Mouse (Mus musculus): ENCODE data around the gene Grin2c. TPM values are rescaled to one million over a fixed set of nuclear protein-coding genes. Genes with fewer than 3 reads are reported as not detected.

The Grin2c gene
- total RNA-seq, 4 experiments from 2014 or later: 2.2 to 32.8 (median 13.6) TPM

GRCm38 (mm10) chr11:115283486-115283765, 16.4 kb upstream of the Grin2c start:
- DNase-seq: no peak

- DNase-seq: no peak
Measured at GRCm38 (mm10) chr11:115282723-115283485, 15.9 kb upstream of the Grin2c start.

- peak; percentile 83 for DNase-seq
Measured at GRCm38 (mm10) chr11:115282295-115282694, 15.3 kb upstream of the Grin2c start.

GRCm38 (mm10) chr11:115279726-115280125, 12.7 kb upstream of the Grin2c start:
- DNase-seq: no peak

GRCm38 (mm10) chr11:115278176-115278575, 11.1 kb upstream of the Grin2c start:
- no peak for DNase-seq

GRCm38 (mm10) chr11:115277604-115277975, 10.5 kb upstream of the Grin2c start:
- DNase-seq: no peak

GRCm38 (mm10) chr11:115276780-115277603, 9.9 kb upstream of the Grin2c start, which contains the start of gene Fdxr:
Gene Fdxr (minus strand): TSS chr11:115277050.
- DNase-seq: peak; percentile 99

- no peak for DNase-seq
Measured at GRCm38 (mm10) chr11:115275954-115276353, 8.9 kb upstream of the Grin2c start.

- DNase-seq: no peak
Measured at GRCm38 (mm10) chr11:115275509-115275908, 8.5 kb upstream of the Grin2c start.

GRCm38 (mm10) chr11:115274771-115275170, 7.7 kb upstream of the Grin2c start:
- DNase-seq: no peak

GRCm38 (mm10) chr11:115274178-115274577, 7.1 kb upstream of the Grin2c start:
- DNase-seq: no peak

GRCm38 (mm10) chr11:115273735-115274134, 6.7 kb upstream of the Grin2c start:
- DNase-seq: no peak

- DNase-seq: peak; percentile 83
Measured at GRCm38 (mm10) chr11:115272894-115273498, 6.0 kb upstream of the Grin2c start.

- DNase-seq: no peak
Measured at GRCm38 (mm10) chr11:115271481-115271880, 4.4 kb upstream of the Grin2c start.

GRCm38 (mm10) chr11:115271052-115271451, 4.0 kb upstream of the Grin2c start:
- no peak for DNase-seq

GRCm38 (mm10) chr11:115270148-115270861, 3.3 kb upstream of the Grin2c start:
- DNase-seq: no peak

GRCm38 (mm10) chr11:115269330-115270066, 2.5 kb upstream of the Grin2c start:
- DNase-seq: no peak

GRCm38 (mm10) chr11:115267958-115268357, 915 bp upstream of the Grin2c start:
- no peak for DNase-seq

- no peak for DNase-seq
Measured at GRCm38 (mm10) chr11:115266400-115266778, 654 bp downstream of the Grin2c start.

- no peak for DNase-seq
Measured at GRCm38 (mm10) chr11:115265771-115266399, 1.2 kb downstream of the Grin2c start.

- no peak for DNase-seq
Measured at GRCm38 (mm10) chr11:115264862-115265668, 2.0 kb downstream of the Grin2c start.
